Mouse (Mus musculus): ENCODE results near the gene Casp3. TPM values are rescaled to one million over a fixed set of nuclear protein-coding genes. Genes with fewer than 3 reads are reported as not detected.

Casp3 gene
- total RNA-seq, 2 experiments from 2014 or later = 9.8 to 12.7 TPM

DNA sequence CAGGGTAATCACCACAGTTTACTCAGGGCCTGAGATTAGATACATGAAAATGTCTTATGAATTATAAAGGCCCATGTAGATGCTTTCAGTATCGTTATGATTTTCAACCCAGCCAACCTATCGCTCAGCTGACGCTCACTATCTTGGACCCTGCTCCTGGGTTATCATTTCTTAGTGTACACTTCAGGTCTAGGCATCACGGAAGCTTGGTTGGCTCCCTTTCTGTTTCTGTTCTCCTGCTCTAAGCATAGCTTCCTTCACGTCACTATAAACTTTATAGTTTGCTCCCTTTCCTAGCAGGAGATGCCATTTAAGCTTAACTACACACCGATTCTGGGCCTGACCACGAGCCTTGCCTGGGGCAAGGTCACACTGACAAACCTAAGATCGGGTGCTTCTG is 5.5 kb upstream of the Casp3 start:
- DNase-seq = no peak

- no peak for DNase-seq
Observed at GRCm38 (mm10) chr8:46612913-46613312, 4.2 kb upstream of the Casp3 start.

- DNase-seq = no peak
Observed at GRCm38 (mm10) chr8:46613377-46613776, 3.7 kb upstream of the Casp3 start.

GRCm38 (mm10) chr8:46615936-46616335 is 1.2 kb upstream of the Casp3 start:
- no peak for DNase-seq

DNA sequence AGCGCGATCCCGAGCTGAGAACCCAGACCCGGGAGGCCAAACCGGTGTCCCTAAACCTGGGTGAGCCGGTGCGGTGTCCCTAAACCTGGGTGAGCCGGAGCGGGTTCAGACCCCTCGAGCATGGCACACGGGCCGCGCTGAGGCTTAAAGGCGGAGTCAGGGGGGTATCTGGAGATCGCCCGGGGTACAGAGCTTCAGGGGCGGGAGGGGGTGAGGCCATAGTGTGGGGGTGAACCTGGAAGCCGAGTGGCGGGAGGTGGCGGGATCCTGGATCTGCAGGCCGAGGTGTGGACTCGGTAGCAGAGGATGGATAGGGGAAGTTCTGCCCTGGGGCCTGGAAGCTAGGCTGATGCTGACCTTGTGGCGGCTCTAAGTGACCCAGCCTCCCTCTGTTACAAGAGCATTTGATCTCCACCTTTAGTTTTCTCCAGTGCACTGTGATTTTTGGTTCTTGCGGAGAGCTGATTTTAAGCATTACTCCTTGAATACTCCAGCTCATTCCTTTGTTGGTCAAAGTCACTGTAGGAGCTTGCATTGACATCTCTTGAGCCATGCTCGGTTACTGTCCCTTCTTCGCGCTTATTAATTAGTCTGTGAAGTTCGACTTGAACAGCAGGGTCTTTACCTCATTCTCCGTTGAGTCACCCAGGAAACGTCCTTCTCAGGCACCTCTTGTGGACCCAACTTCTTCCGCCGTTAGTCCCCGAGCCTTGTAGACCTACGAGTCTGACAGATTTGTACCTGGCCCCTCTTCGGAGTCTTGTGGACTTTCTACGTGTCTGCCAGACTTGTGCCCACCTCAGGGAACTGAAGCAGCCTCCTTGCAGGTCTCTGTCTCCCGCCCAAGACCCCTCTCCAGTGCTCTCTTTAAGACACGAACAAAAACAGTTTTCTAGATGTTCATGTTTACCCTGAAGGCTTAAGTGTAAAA is 864 bp downstream of the Casp3 start:
- DNase-seq = no peak

DNA sequence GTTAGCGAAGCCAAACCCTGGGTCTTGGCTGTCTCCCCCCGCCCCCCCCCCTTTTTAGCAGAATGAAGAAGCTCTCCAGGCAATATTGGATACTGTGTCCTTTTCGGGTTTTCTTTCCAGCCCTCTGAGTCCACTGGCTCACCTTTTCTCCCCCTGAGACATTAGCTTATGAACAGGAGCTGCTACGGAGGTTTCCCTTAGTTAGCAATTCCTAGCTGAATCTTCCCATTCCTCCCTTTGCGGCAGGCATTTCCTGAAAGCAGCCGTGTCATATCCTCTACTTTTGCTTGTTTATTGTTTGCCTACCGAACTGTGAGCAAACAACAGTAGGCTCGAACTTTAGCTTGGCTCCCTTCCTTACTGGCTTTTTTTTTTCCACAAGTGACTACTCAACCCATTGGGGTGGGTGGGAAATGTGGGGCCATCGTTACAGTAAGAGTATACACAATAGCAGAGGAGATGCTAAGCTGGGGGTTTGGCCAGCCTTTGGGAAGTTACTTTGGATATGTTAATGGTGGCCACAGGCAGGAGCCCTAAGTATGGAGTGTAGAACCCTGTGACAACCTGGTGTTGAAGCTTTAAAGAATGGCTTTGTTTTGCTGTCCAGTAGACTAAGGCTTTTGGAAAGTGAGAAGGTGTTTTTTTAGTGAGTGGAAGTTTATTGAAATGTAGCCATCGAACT is 1.7 kb downstream of the Casp3 start:
- no peak for DNase-seq

DNA sequence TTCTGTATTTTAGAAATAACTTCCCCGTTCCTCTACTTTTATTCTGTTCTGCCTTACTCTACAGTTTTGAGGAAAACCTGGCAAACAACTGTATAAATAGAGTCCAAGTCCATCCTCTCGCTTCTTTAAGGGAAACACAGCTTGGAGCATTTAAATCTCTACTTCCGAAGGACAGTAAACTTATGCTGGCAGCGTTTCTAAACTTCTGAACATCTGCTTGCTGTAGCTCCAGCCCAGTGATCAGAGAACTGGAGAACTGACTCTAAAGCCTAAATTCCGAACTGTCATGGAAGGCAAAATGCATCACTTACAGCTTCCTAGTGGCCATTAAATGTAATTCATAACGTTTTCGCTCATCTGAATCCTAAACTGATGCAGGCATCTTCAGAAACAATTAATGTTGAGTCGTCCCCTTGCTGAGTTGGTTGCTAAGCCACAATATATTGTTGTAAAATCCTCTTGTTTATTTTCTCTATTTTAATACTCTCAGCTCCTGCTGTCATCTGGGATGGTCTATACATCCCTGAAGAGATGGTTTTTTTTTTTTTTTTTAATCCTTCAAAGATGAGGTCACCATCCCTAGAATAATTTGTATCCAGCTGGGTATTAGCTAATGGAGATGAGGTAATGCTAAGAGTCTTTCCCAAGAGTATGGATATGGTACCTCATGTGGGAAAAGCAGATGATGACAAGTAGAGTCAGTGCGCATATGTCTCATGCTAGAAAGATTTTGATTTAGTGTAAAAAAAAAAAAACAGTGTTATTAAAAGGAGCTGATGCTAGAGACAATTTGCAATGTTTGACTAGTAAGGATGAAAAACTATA is 5.6 kb downstream of the Casp3 start:
- DNase-seq = no peak

DNA sequence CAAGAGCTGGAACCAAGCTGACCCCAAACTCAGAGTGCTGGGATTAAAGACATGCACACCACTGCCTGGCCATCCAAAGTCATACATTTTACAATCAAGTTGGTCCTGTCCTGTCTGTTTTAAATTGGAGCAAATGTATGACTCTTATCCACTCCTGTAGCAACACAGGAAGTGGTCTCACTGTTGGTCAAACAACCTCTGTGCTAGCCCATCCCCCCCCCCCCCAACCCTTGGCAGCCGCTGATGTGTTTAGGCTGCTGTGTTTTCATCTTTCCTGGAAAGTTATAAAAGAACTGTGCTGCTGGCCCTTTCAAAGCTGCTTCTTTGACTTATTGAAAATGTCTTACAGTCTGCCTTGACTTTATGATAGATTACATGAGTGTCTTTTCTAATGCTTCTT is 8.1 kb downstream of the Casp3 start:
- DNase-seq = no peak

DNA sequence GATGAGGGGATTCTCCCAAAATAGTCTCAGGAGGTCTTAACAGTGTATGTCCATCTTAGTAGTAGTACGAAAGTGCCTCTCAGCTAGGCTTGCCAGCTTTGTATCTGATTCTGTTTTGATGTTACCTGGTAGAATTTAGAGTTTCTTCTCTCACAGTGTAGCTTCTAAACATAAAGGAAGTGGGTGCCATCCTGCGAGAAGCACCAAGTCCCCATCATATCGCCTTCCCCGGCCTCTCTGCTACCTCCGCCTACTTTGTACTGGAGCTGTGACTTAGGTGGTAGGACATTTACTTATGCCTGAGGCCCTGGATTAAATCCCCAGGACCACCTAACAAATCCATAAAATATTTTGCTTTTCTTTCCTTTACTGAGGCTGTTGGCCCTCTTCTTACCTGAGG is 9.6 kb downstream of the Casp3 start:
- no peak for DNase-seq

- DNase-seq = no peak
Observed at GRCm38 (mm10) chr8:46627881-46628280, 10.8 kb downstream of the Casp3 start.

GRCm38 (mm10) chr8:46628645-46629044 is 11.6 kb downstream of the Casp3 start:
- DNase-seq = no peak

- no peak for DNase-seq
Observed at GRCm38 (mm10) chr8:46630422-46630821, 13.3 kb downstream of the Casp3 start.

DNA sequence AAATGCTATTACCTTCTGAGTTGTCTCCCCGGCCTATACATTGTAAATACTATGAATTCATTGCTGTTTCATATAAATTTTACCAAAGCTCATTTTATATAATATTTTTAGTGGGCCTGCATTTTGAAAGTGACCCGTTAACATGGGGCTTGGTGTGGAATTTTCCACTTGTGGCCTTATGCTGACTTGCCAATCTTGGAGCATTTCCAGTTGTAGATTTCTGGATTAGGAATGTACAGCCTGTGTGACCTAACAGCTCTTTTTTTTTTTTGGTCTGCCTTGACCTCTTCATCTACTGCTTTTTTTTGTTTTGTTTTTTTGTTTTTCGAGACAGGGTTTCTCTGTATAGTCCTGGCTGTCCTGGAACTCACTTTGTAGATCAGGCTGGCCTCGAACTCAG is 13.8 kb downstream of the Casp3 start:
- no peak for DNase-seq

DNA sequence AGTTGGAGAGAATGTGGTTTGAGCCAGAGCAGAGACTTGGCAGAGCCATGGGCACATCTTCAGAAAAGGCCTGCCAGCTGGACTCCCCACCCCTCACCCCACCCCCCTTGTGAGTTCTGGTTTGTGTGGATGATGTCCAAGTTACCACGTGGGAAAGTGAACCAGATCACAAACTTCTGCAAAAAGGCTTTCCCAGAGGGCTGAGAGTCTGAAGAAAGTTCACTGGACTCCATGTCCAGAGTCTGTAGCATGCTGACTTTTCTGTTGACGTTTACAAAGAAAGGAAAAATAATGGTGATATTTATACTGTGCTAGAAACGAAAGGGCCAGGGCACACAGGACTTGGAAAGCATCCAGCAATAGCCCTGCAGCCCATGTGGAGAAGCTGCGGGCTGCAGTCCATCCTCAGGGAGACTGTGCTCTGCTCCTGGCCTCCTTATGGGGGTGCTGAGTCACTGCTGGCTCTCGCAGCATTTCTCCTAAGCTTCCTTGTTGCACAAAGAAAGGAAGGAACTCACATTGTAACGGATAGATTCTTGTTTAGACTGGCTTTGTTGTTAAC is 22.0 kb downstream of the Casp3 start:
- DNase-seq = peak in 1 of 2 experiments; percentile 21

- no peak for DNase-seq
Observed at GRCm38 (mm10) chr8:46639852-46640251, 22.8 kb downstream of the Casp3 start.

- DNase-seq = no peak
Observed at GRCm38 (mm10) chr8:46641272-46641671, 24.2 kb downstream of the Casp3 start.

DNA sequence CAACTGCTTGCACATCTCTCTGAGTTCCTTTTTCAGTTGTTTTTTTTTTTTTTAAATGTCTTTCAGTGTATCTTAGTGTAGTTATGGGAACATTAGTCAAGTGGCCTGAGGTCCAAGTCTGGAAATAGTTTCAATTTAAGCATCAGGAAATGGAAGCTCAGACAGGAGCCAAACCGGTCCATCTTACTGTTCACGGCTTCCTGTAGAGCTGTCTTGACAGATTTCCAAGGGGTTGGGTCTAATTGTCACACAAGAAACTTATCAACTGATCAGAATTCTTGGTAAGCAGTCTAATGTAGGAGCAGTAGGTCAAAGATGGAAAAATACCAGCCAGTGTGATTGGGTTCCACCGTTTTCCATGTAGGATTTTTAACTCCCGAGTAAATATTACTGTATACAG is 31.3 kb downstream of the Casp3 start:
- no peak for DNase-seq

GRCm38 (mm10) chr8:46651872-46652271 is 34.8 kb downstream of the Casp3 start:
- DNase-seq = no peak

DNA sequence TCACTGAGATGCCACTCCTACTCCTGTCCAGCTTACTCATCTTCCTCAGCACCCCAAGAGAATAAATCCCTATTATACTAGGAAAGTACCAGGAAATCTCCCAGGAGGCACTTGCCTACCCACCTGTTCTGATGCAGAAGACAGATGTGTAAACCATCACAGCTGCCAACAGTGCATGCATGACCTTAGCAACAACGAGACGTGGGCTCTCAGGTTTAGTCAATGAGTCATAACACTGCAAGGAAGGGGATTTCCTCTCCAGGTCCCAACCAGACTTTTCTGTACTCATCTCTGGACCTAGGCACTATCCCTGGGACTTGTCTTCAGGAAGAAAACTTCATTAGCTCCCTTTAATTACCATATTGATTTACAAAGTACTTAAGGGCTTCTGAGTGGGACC is 38.8 kb downstream of the Casp3 start:
- DNase-seq = no peak

GRCm38 (mm10) chr8:46671496-46671895 is 54.4 kb downstream of the Casp3 start:
- peak; percentile 43 to 69 for DNase-seq

DNA sequence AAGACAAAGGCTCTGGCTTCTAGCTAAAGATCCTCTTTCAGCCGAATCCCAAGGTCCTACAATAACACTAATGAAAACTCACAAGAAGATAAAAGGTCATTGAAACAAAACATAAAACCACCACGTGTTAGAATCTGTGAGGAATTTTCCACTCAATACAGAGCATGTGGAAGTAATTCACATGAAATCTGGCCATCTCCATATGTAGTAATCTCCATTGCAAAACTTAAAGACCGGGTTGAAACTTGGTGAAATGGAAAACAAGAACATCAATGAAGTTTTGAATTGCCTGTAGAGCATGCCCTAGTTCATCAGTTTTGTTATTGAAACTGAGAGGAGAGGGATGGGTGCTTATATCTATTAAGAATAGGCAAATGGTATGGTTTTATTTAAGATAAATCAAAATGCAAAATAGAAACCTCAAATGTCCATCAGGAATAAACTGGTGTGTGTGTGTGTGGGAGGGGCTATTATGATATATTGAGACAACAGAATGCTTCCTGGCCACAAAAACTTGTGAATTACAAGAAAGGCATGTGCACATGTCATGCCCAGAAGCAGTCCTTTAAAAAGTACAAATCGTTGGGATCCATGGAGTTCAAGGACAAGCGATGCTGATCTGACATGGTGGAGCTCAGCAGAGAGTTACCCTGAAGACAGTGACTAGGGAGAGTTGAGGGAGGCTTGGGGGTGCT is 63.7 kb downstream of the Casp3 start:
- DNase-seq = no peak

All from layer of hippocampus, postnatal 36 days (tissue).